Mouse (Mus musculus): ENCODE data around the gene Irak4. TPM values are rescaled to one million over a fixed set of nuclear protein-coding genes. Genes with fewer than 3 reads are reported as not detected.

Irak4 gene
- polyA plus RNA-seq, 1 experiment from 2014 or later, result 1.8 TPM

Other genes starting within 250 kb of the Irak4 start
- 3.4 and 4.9 TPM in 2 replicates for gene Adamts20, start 78.2 kb upstream of the Irak4 start, polyA plus RNA-seq (2015; fragmentation: Nextera tagmentation; extraction: Ambion mirVana)
- 5.5 and 6.8 TPM in 2 replicates for gene Pus7l, start 96 bp upstream of the Irak4 start, polyA plus RNA-seq (2015; fragmentation: Nextera tagmentation; extraction: Ambion mirVana)
- gene Twf1, start 46.2 kb downstream of the Irak4 start, polyA plus RNA-seq (2015; fragmentation: Nextera tagmentation; extraction: Ambion mirVana), result 112 and 114 TPM in 2 replicates
- 1.2 and 1.7 TPM in 2 replicates for gene Tmem117, start 85.6 kb downstream of the Irak4 start, polyA plus RNA-seq (2015; fragmentation: Nextera tagmentation; extraction: Ambion mirVana)

All from forebrain, embryonic 13.5 days (tissue).